Mouse (Mus musculus): ENCODE measurements around the gene Megf6. TPM values are rescaled to one million over a fixed set of nuclear protein-coding genes. Genes with fewer than 3 reads are reported as not detected.

The Megf6 gene
- total and polyA plus RNA-seq, 3 experiments = not detected

DNA sequence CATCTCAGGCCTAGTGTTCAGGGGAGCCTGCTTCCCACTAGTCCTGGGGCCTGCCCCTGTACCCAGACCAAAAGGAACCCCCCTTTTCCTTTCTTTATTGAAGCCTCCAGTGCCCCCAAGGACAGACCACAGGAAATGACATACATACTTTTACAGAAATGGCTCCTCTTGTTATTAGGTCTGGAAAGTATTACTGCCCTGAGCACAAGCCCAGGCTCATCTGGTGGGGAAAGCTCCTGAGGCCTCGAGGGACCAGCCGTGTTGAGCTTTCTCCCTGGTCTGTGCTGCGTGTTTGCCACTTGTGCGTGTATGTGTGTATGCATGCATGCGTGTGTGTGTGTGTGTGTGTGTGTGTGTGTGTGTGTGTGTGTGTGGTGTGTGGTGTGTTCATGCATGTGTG, 90.2 kb downstream of the Megf6 start:
- Histone ChIP-seq H3K4me1 (ENCODE audit: control insufficient read depth in 1 of 2, insufficient read depth in 2 of 2) (no peaks in the 10 kb centered on the region), H3K27ac (ENCODE audit: insufficient read depth, low read depth) (no peak overlapping the region), H3K4me3 (replicated peaks in 1 of 3; ENCODE audit: low read depth in 2 of 3, low read length in 2 of 3, poor library complexity in 1 of 3) (no peak overlapping the region), H3K36me3 (replicated peaks in 1 of 2; ENCODE audit: control insufficient read depth in 1 of 2, insufficient read depth in 1 of 2, low read length in 1 of 2) (no peaks in the 10 kb centered on the region), H3K4me2 (ENCODE audit: insufficient read depth, low read depth, poor library complexity, severe bottlenecking) (no peak overlapping the region), H3K9ac (ENCODE audit: insufficient read depth, low read depth) (no peak overlapping the region), H3K27me3 (replicated peaks) (no peaks in the 10 kb centered on the region), H3K79me2 (replicated peaks; ENCODE audit: control insufficient read depth, extremely low read depth, insufficient read depth, poor library complexity, severe bottlenecking) (no peaks in the 10 kb centered on the region), H3K9me3 (replicated peaks; ENCODE audit: low read length) (peaks cover 94% of the 10 kb centered on the region)
- in situ Hi-C loops (cut with MboI; ENCODE audit: low pct_ligation_motif_present, low pct_unique_long_range_greater_than_20kb, low sequenced_read_pairs) (no loop called here), dilution Hi-C loops (cut with MboI; ENCODE audit: extremely low pct_ligation_motif_present, extremely low pct_unique_long_range_greater_than_20kb, low sequenced_read_pairs) (no loop called here)
- TF ChIP-seq MXI1 (IDR thresholded peaks at IDR 0.05; ENCODE audit: low read depth, low read length) (no peak), E2F4 (IDR thresholded peaks at IDR 0.05; ENCODE audit: insufficient replicate concordance, low read depth, low read length) (no peak), CTCF (conservative IDR thresholded peaks at IDR 0.05 in 1 of 2, IDR thresholded peaks at IDR 0.05 in 1 of 2; ENCODE audit: low read depth in 2 of 2, low read length in 2 of 2) (no peak), UBTF (IDR thresholded peaks at IDR 0.05; ENCODE audit: low read depth, low read length) (no peak), ZNF384 (IDR thresholded peaks at IDR 0.05; ENCODE audit: low read depth, low read length) (no peak), GABPA (IDR thresholded peaks at IDR 0.05; ENCODE audit: insufficient replicate concordance, low read depth, low read length) (no peak), SIN3A (IDR thresholded peaks at IDR 0.05; ENCODE audit: low read length) (no peak), ELF1 (IDR thresholded peaks at IDR 0.05; ENCODE audit: low read depth, low read length) (no peak), RAD21 (IDR thresholded peaks at IDR 0.05; ENCODE audit: low read depth, low read length) (no peak), POLR2A (IDR thresholded peaks at IDR 0.05; ENCODE audit: low read depth, low read length) (no peak), NELFE (IDR thresholded peaks at IDR 0.05; ENCODE audit: low read depth, low read length) (no peak), PAX5 (IDR thresholded peaks at IDR 0.05; ENCODE audit: low read length) (no peak)
- no peak for DNase-seq (ENCODE audit: extremely low read depth)

DNA sequence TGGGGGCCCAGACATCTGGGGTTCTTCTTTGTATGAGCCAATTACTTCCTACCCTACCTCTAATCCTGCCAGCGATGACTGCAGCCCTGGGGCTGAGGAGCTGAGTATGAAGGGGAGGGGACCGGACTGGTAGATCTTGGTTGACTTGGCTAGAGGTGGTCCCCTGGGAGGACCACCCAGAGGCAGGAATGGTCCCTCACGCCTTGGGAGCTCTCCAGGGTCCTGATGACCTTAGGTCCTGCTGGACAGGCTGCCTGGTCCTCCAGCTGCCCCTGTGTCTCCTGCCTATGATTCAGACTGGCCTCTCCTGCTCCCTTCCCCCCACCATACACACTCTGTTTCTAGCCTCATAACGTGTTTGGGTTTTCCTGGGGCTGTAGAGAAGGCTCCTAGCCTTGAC, 91.5 kb downstream of the Megf6 start:
- no peak for DNase-seq (ENCODE audit: extremely low read depth)
- no peaks in the 10 kb centered on the region for H3K79me2 ChIP-seq (replicated peaks; ENCODE audit: control insufficient read depth, extremely low read depth, insufficient read depth, poor library complexity, severe bottlenecking)
- no peaks in the 10 kb centered on the region for H3K4me1 ChIP-seq (ENCODE audit: control insufficient read depth in 1 of 2, insufficient read depth in 2 of 2)
- no peaks in the 10 kb centered on the region for H3K36me3 ChIP-seq (replicated peaks in 1 of 2; ENCODE audit: control insufficient read depth in 1 of 2, insufficient read depth in 1 of 2, low read length in 1 of 2)
- no peaks in the 10 kb centered on the region for H3K27me3 ChIP-seq (replicated peaks)
- dilution Hi-C loops (cut with MboI; ENCODE audit: extremely low pct_ligation_motif_present, extremely low pct_unique_long_range_greater_than_20kb, low sequenced_read_pairs) (no loop called here), in situ Hi-C loops (cut with MboI; ENCODE audit: low pct_ligation_motif_present, low pct_unique_long_range_greater_than_20kb, low sequenced_read_pairs) (no loop called here)
- no peak overlapping the region for H3K4me3 ChIP-seq (replicated peaks in 1 of 3; ENCODE audit: low read depth in 2 of 3, low read length in 2 of 3, poor library complexity in 1 of 3)
- H3K4me2 ChIP-seq (ENCODE audit: insufficient read depth, low read depth, poor library complexity, severe bottlenecking) = no peak overlapping the region
- H3K9ac ChIP-seq (ENCODE audit: insufficient read depth, low read depth) = no peak overlapping the region
- peaks cover 96% of the 10 kb centered on the region for H3K9me3 ChIP-seq (replicated peaks; ENCODE audit: low read length)
- no peak overlapping the region for H3K27ac ChIP-seq (ENCODE audit: insufficient read depth, low read depth)
- TF ChIP-seq CTCF (conservative IDR thresholded peaks at IDR 0.05 in 1 of 2, IDR thresholded peaks at IDR 0.05 in 1 of 2; ENCODE audit: low read depth in 2 of 2, low read length in 2 of 2) (no peak), TCF12 (IDR thresholded peaks at IDR 0.05; ENCODE audit: low read depth, low read length) (no peak), USF2 (conservative IDR thresholded peaks at IDR 0.05; ENCODE audit: low read depth, low read length) (no peak), CHD2 (IDR thresholded peaks at IDR 0.05; ENCODE audit: low read length) (no peak), CHD1 (IDR thresholded peaks at IDR 0.05; ENCODE audit: low read depth, low read length) (no peak), JUN (IDR thresholded peaks at IDR 0.05; ENCODE audit: insufficient read depth, low read depth, low read length) (no peak), ETS1 (conservative IDR thresholded peaks at IDR 0.05; ENCODE audit: low read depth, low read length) (no peak)

All from CH12.LX (cell line).